Mouse (Mus musculus): ENCODE measurements at regions not wholly inside any gene's neighbourhood (a gene's known extent, or its start where the extent isn't known, plus 50 kb on each side); places are given as distances from the start of the nearest gene placed in this dataset.

- DNase-seq, result peak; percentile 27 to 55
- intact Hi-C loops (cut with DNase I), result loop anchor here (10.0 kb wide), 1 partner anchor 633 kb away; no protein-coding TSS in a partner anchor
These were observed 119.8 kb downstream of the Gm9195 start for GRCm38 (mm10) chr14:72371702-72372277.

- DNase-seq, result no peak
- intact Hi-C loops (cut with DNase I), result no loop called here
These were observed 130.7 kb downstream of the Gm9195 start for GRCm38 (mm10) chr14:72360829-72361520.

- DNase-seq, result no peak
- intact Hi-C loops (cut with DNase I), result no loop called here
These were observed 131.5 kb downstream of the Gm9195 start for GRCm38 (mm10) chr14:72360181-72360580.

GRCm38 (mm10) chr14:72357915-72358314 is 133.7 kb downstream of the Gm9195 start:
- intact Hi-C loops (cut with DNase I), result no loop called here
- DNase-seq, result no peak

- no peak for DNase-seq
- intact Hi-C loops (cut with DNase I), result no loop called here
These were observed 149.5 kb downstream of the Gm9195 start for GRCm38 (mm10) chr14:72342181-72342580.

- no peak for DNase-seq
- intact Hi-C loops (cut with DNase I), result no loop called here
These were observed 150.0 kb downstream of the Gm9195 start for GRCm38 (mm10) chr14:72341590-72342154.

- intact Hi-C loops (cut with DNase I), result no loop called here
- DNase-seq, result no peak
These were observed 153.6 kb downstream of the Gm9195 start for GRCm38 (mm10) chr14:72338046-72338445.

GRCm38 (mm10) chr14:72303856-72304255 is 187.8 kb downstream of the Gm9195 start:
- no peak for DNase-seq
- intact Hi-C loops (cut with DNase I), result no loop called here

- no peak for DNase-seq
- intact Hi-C loops (cut with DNase I), result no loop called here
These were observed 191.6 kb downstream of the Gm9195 start for GRCm38 (mm10) chr14:72300026-72300425.

GRCm38 (mm10) chr14:72294631-72295030 is 197.0 kb downstream of the Gm9195 start:
- DNase-seq, result no peak
- intact Hi-C loops (cut with DNase I), result loop anchor here (5.0 kb wide), 1 partner anchor 1512 kb away; no protein-coding TSS in a partner anchor

GRCm38 (mm10) chr14:72293677-72294387 is 197.8 kb downstream of the Gm9195 start:
- intact Hi-C loops (cut with DNase I), result loop anchor here (5.0 kb wide), 1 partner anchor 1512 kb away; no protein-coding TSS in a partner anchor

GRCm38 (mm10) chr14:72292656-72293299 is 198.9 kb downstream of the Gm9195 start:
- no peak for DNase-seq
- intact Hi-C loops (cut with DNase I), result loop anchor here (5.0 kb wide), 1 partner anchor 1510 kb away; no protein-coding TSS in a partner anchor

More at GRCm38 (mm10) chr14:72293677-72294387, 197.8 kb downstream of the Gm9195 start:
- DNase-seq, result no peak

- intact Hi-C loops (cut with DNase I), result no loop called here
- DNase-seq, result no peak
These were observed 214.3 kb downstream of the Gm9195 start for GRCm38 (mm10) chr14:72277309-72277708.

GRCm38 (mm10) chr14:72259255-72259654 is 232.4 kb downstream of the Gm9195 start:
- intact Hi-C loops (cut with DNase I), result no loop called here
- no peak for DNase-seq

- intact Hi-C loops (cut with DNase I), result no loop called here
- no peak for DNase-seq
These were observed 249.8 kb downstream of the Gm9195 start for GRCm38 (mm10) chr14:72241872-72242271.

GRCm38 (mm10) chr14:72240272-72240671 is 251.4 kb downstream of the Gm9195 start:
- intact Hi-C loops (cut with DNase I), result no loop called here
- DNase-seq, result no peak

- intact Hi-C loops (cut with DNase I), result no loop called here
- no peak for DNase-seq
These were observed 253.3 kb downstream of the Gm9195 start for GRCm38 (mm10) chr14:72238344-72238743.

GRCm38 (mm10) chr14:72234234-72235075 is 257.2 kb downstream of the Gm9195 start:
- DNase-seq, result no peak
- intact Hi-C loops (cut with DNase I), result no loop called here

GRCm38 (mm10) chr14:72227853-72228252 is 263.8 kb downstream of the Gm9195 start:
- no peak for DNase-seq
- intact Hi-C loops (cut with DNase I), result no loop called here

- no peak for DNase-seq
- intact Hi-C loops (cut with DNase I), result no loop called here
These were observed 264.2 kb downstream of the Gm9195 start for GRCm38 (mm10) chr14:72227441-72227840.

Data from gastrocnemius, postnatal 36 days (tissue).